Mouse (Mus musculus) forebrain, embryonic 14.5 days (tissue): ENCODE measurements around the gene Dcaf15. TPM values are rescaled to one million over a fixed set of nuclear protein-coding genes. Genes with fewer than 3 reads are reported as not detected.

ENCODE experiments used
- ATAC-seq: fragments of 200-750 bp; cut with Nextera tagmentation; 2 replicates; pipeline ENCODE4 v1.8.0; 2017; ENCODE audit warnings: mild to moderate bottlenecking, moderate library complexity
- DNase-seq: peaks from one replicate; pipeline ENCODE4 v3.0.0-alpha.2; 2015; ENCODE audit warnings: low spot score
- H3K27ac ChIP-seq: fragments of 300-500 bp; sonication (generic); 2 replicates; pipeline ENCODE4 v1.5.1; 2014; ENCODE audit warnings: low read depth, mild to moderate bottlenecking, control low read depth, low read length, moderate library complexity
- H3K27me3 ChIP-seq: fragments of 300-500 bp; sonication (generic); replicated peaks from 2 replicates; pipeline ENCODE4 v1.6.1; 2014; ENCODE audit warnings: low read length, control low read depth, mixed read lengths; ENCODE audit not compliant: control insufficient read depth, insufficient read depth
- H3K36me3 ChIP-seq: fragments of 300-500 bp; sonication (generic); 2 replicates; pipeline ENCODE4 v1.6.1; 2014; ENCODE audit warnings: low read length, control low read depth; ENCODE audit not compliant: control insufficient read depth, insufficient read depth
- H3K4me1 ChIP-seq: fragments of 300-500 bp; sonication (generic); 2 replicates; pipeline ENCODE4 v1.6.1; 2014; ENCODE audit warnings: antibody characterized with exemption, low read length, control low read depth; ENCODE audit not compliant: control insufficient read depth, insufficient read depth
- H3K4me2 ChIP-seq: fragments of 300-500 bp; sonication (generic); 2 replicates; pipeline ENCODE4 v1.6.1; 2014; ENCODE audit warnings: mild to moderate bottlenecking, control low read depth, low read length
- H3K4me3 ChIP-seq: fragments of 300-500 bp; sonication (generic); 2 replicates; pipeline ENCODE4 v1.5.1; 2014; ENCODE audit warnings: low read depth, low read length, control low read depth
- H3K9ac ChIP-seq: fragments of 300-500 bp; sonication (generic); 2 replicates; pipeline ENCODE4 v1.6.1; 2014; ENCODE audit warnings: mild to moderate bottlenecking, low read length, control low read depth, moderate library complexity
- H3K9me3 ChIP-seq: fragments of 300-500 bp; sonication (generic); replicated peaks from 2 replicates; pipeline ENCODE4 v1.6.1; 2016; ENCODE audit warnings: low read length, control low read depth, mixed read lengths; ENCODE audit not compliant: control insufficient read depth
- WGBS: fragments of 180-500 bp; shearing (Covaris S2); extraction: QIAGEN DNeasy Blood & Tissue Kit; methylation state at CpG from one replicate; pipeline ENCODE4 v1.1.7; 2014; 5-methylcytosine and 5-hydroxymethylcytosine counted together
- polyA plus RNA-seq: library from polyadenylated mRNA; unstranded; fragments of >200 nt; fragmentation: Nextera tagmentation; extraction: Ambion mirVana; gene quantifications from 2 replicates; pipeline ENCODE4 v1.2.1, GENCODE M21; 2014

Dcaf15 gene
- polyA plus RNA-seq, 1 experiment from 2014 or later: 17.8 TPM

DNA sequence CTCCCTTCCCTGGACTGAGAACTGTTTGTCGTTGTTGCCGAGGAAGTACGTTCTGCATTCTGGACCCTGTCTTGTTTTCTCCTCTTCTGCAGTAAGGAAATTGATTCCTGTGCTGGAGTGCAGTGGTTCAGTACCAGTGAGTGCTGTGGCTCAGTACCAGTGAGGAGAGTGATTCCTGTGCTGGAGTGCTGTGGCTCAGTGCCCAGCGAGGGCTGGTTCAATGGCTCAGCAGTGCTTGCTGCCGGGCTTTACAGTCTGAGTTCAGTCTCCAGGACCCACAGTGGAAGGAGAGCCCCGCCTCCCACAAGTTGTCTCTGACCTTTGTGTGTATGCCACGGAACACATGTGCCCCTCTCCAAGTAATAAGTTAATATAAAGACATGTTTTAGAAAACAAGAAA, 17.4 kb downstream of the Dcaf15 start:
- no peak for ATAC-seq
- H3K4me3 ChIP-seq: no peak overlapping the region
- H3K27ac ChIP-seq: no peak overlapping the region
- peaks cover 90% of the 10 kb centered on the region for H3K36me3 ChIP-seq
- no peak for DNase-seq
- H3K4me1 ChIP-seq: no peaks in the 10 kb centered on the region
- H3K27me3 ChIP-seq: no peaks in the 10 kb centered on the region
- no peak overlapping the region for H3K9ac ChIP-seq
- WGBS: 90% methylated on average over 7 of the region's 7 CpGs
- H3K9me3 ChIP-seq: no peaks in the 10 kb centered on the region
- no peak overlapping the region for H3K4me2 ChIP-seq

GRCm38 (mm10) chr8:84084341-84085115, 20.0 kb downstream of the Dcaf15 start:
- H3K27me3 ChIP-seq: no peaks in the 10 kb centered on the region
- no peak overlapping the region for H3K27ac ChIP-seq
- peaks cover 89% of the 10 kb centered on the region for H3K36me3 ChIP-seq
- 29% methylated on average over 42 of the region's 42 CpGs for WGBS
- ATAC-seq (no peak), DNase-seq (no peak)
- H3K4me1 ChIP-seq: no peaks in the 10 kb centered on the region
- no peaks in the 10 kb centered on the region for H3K9me3 ChIP-seq
- no peak overlapping the region for H3K4me2 ChIP-seq
- H3K9ac ChIP-seq: 0 out of 2 replicates have a peak overlapping the region, but pooled peaks have one; percentile 21
- no peak overlapping the region for H3K4me3 ChIP-seq

GRCm38 (mm10) chr8:84083829-84084241, 20.7 kb downstream of the Dcaf15 start:
- no peak for ATAC-seq
- Histone ChIP-seq H3K27ac (no peak overlapping the region), H3K27me3 (no peaks in the 10 kb centered on the region), H3K4me3 (no peak overlapping the region), H3K4me2 (no peak overlapping the region), H3K4me1 (no peaks in the 10 kb centered on the region), H3K36me3 (peaks cover 87% of the 10 kb centered on the region), H3K9me3 (no peaks in the 10 kb centered on the region), H3K9ac (0 out of 2 replicates have a peak overlapping the region, but pooled peaks have one; percentile 21)
- WGBS: 40% methylated on average over 8 of the region's 8 CpGs
- DNase-seq: no peak

GRCm38 (mm10) chr8:84079206-84079605, 25.4 kb downstream of the Dcaf15 start:
- H3K4me2 ChIP-seq: no peak overlapping the region
- DNase-seq (no peak), ATAC-seq (no peak)
- peaks cover 66% of the 10 kb centered on the region for H3K36me3 ChIP-seq
- 88% methylated on average over 5 of the region's 5 CpGs for WGBS
- H3K27me3 ChIP-seq: no peaks in the 10 kb centered on the region
- H3K9ac ChIP-seq: no peak overlapping the region
- H3K9me3 ChIP-seq: no peaks in the 10 kb centered on the region
- no peaks in the 10 kb centered on the region for H3K4me1 ChIP-seq
- H3K27ac ChIP-seq: no peak overlapping the region
- no peak overlapping the region for H3K4me3 ChIP-seq

DNA sequence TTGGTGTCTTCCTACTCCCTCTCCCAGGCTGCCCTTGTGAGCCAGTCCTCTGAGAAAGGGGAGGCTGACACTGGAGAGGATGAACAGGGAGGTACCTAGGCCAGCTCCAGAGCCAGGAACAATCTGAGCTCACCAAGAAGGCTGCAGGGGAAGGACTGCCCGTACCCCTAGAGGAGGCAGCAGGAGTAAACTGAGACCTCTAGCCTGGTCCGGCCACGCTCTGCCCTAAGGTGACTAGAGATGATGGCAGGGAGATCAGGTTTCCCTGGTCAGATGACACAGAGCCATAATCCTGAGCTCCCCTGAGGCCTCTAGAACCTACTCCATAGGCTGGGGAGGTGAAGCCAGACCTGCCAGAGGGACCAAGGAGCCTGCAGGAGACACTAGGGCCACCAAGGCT, 27.7 kb downstream of the Dcaf15 start:
- Histone ChIP-seq H3K27me3 (no peaks in the 10 kb centered on the region), H3K9ac (no peak overlapping the region), H3K4me1 (peaks cover 4% of the 10 kb centered on the region; the same call in 1 of the 2 replicates), H3K27ac (no peak overlapping the region), H3K4me3 (no peak overlapping the region), H3K36me3 (peaks cover 43% of the 10 kb centered on the region), H3K9me3 (no peaks in the 10 kb centered on the region), H3K4me2 (no peak overlapping the region)
- no peak for ATAC-seq
- no peak for DNase-seq
- WGBS: 93% methylated on average over 3 of the region's 3 CpGs

GRCm38 (mm10) chr8:84076412-84076811, 28.2 kb downstream of the Dcaf15 start:
- DNase-seq (no peak), ATAC-seq (no peak)
- Histone ChIP-seq H3K36me3 (peaks cover 40% of the 10 kb centered on the region), H3K4me2 (no peak overlapping the region), H3K9me3 (no peaks in the 10 kb centered on the region), H3K27ac (no peak overlapping the region), H3K4me1 (peaks cover 4% of the 10 kb centered on the region; the same call in 1 of the 2 replicates), H3K4me3 (no peak overlapping the region), H3K9ac (no peak overlapping the region), H3K27me3 (no peaks in the 10 kb centered on the region)
- WGBS: 77% methylated on average over 1 of the region's 1 CpGs

GRCm38 (mm10) chr8:84073230-84073976, 31.2 kb downstream of the Dcaf15 start:
- Histone ChIP-seq H3K9ac (peak overlapping the region; percentile 38; the same call in 1 of the 2 replicates), H3K27me3 (no peaks in the 10 kb centered on the region), H3K36me3 (peaks cover 17% of the 10 kb centered on the region), H3K9me3 (no peaks in the 10 kb centered on the region), H3K4me2 (no peak overlapping the region), H3K4me1 (peaks cover 6% of the 10 kb centered on the region; the same call in 1 of the 2 replicates), H3K4me3 (no peak overlapping the region), H3K27ac (peak overlapping the region; percentile 77)
- ATAC-seq (peak; percentile 40), DNase-seq (peak; percentile 53)
- WGBS: 40% methylated on average over 9 of the region's 10 CpGs

DNA sequence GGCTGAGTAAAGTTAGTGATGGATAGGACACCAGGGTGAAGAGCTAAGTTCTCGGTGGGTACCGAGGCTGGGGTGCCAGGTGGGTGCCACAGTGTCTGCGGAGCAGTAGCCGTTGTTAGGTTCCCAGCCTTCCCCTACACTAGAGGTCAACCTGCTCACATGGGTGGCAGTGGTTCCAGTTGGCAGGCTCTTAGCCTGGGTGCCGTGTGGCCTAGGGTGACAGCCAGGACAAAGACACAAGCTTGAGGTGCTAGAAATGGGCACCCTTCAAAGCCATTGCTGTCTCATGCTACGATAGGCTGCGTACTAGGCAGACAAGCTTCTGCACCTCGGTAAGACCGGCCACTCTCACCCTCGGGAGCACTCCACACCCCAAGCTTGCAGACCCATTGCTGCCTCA, 32.2 kb downstream of the Dcaf15 start:
- Histone ChIP-seq H3K27ac (no peak overlapping the region), H3K9ac (no peak overlapping the region), H3K9me3 (no peaks in the 10 kb centered on the region), H3K4me1 (peaks cover 9% of the 10 kb centered on the region; the same call in 1 of the 2 replicates), H3K4me3 (no peak overlapping the region), H3K36me3 (peaks cover 12% of the 10 kb centered on the region), H3K27me3 (no peaks in the 10 kb centered on the region), H3K4me2 (no peak overlapping the region)
- no peak for ATAC-seq
- DNase-seq: no peak
- 86% methylated on average over 10 of the region's 10 CpGs for WGBS

GRCm38 (mm10) chr8:84071921-84072320, 32.6 kb downstream of the Dcaf15 start:
- Histone ChIP-seq H3K36me3 (peaks cover 9% of the 10 kb centered on the region), H3K27ac (no peak overlapping the region), H3K4me3 (no peak overlapping the region), H3K4me1 (peaks cover 9% of the 10 kb centered on the region; the same call in 1 of the 2 replicates), H3K9ac (no peak overlapping the region), H3K9me3 (no peaks in the 10 kb centered on the region), H3K4me2 (no peak overlapping the region), H3K27me3 (no peaks in the 10 kb centered on the region)
- ATAC-seq (no peak), DNase-seq (no peak)
- WGBS: 79% methylated on average over 3 of the region's 3 CpGs
